Mouse (Mus musculus) heart, adult 2 months (tissue): ENCODE data around the gene Cacna2d1. TPM values are rescaled to one million over a fixed set of nuclear protein-coding genes. Genes with fewer than 3 reads are reported as not detected.

Source experiments
- DNase-seq, 2 experiments: peaks; one replicate each; pipeline ENCODE4 v3.0.0; 2021
- H3K27ac ChIP-seq: fragments of 200-600 bp; 2 replicates; pipeline ENCODE4 v1.8.1; 2022
- H3K27me3 ChIP-seq: fragments of 200-500 bp; 2 replicates; pipeline ENCODE4 v1.6.1; 2012; ENCODE audit warnings: mild to moderate bottlenecking, low read length, inconsistent platforms, mixed read lengths; ENCODE audit not compliant: control insufficient read depth, insufficient read depth
- H3K36me3 ChIP-seq: fragments of 200-500 bp; 2 replicates; pipeline ENCODE4 v1.6.1; 2012; ENCODE audit warnings: low read length, inconsistent platforms; ENCODE audit not compliant: control insufficient read depth, insufficient read depth
- H3K4me1 ChIP-seq: fragments of 200-500 bp; 2 replicates; pipeline ENCODE4 v1.6.1; 2011; ENCODE audit warnings: low read length; ENCODE audit not compliant: control insufficient read depth, insufficient read depth
- H3K4me3 ChIP-seq: fragments of 200-600 bp; 2 replicates; pipeline ENCODE4 v1.8.1; 2022
- H3K79me2 ChIP-seq: fragments of 200-500 bp; replicated peaks from 2 replicates; pipeline ENCODE4 v1.6.1; 2012; ENCODE audit warnings: mild to moderate bottlenecking, inconsistent platforms, low read length, moderate library complexity, mixed read lengths; ENCODE audit not compliant: control insufficient read depth, insufficient read depth
- H3K9ac ChIP-seq: fragments of 200-500 bp; 2 replicates; pipeline ENCODE4 v1.6.1; 2012; ENCODE audit warnings: low read depth, mild to moderate bottlenecking, control low read depth, inconsistent platforms, low read length, mixed read lengths
- CTCF ChIP-seq: fragments of 200-600 bp; IDR thresholded peaks from 2 replicates; pipeline ENCODE4 v1.8.1; 2022; ENCODE audit warnings: antibody characterized with exemption, mild to moderate bottlenecking, moderate library complexity
- EP300 ChIP-seq: fragments of 200-500 bp; IDR thresholded peaks from 2 replicates; pipeline ENCODE4 v1.6.1; 2011; ENCODE audit warnings: low read depth, low read length, control low read depth; ENCODE audit not compliant: insufficient read depth
- POLR2A ChIP-seq: fragments of 200-500 bp; IDR thresholded peaks from 2 replicates; pipeline ENCODE4 v1.6.1; 2011; ENCODE audit warnings: mild to moderate bottlenecking, low read depth, low read length, control low read depth; ENCODE audit not compliant: insufficient read depth
- WGBS: fragments of 180-500 bp; shearing (Covaris S2); methylation state at CpG from one replicate; pipeline ENCODE4 v1.1.7; 2018; 5-methylcytosine and 5-hydroxymethylcytosine counted together
- intact Hi-C: fragments of 180-260 bp; cut with DNase I; formaldehyde crosslinking; loops from one replicate; pipeline ENCODE4 v1.15.1; 2025
- polyA plus RNA-seq: library from polyadenylated mRNA; depleted of rRNA; stranded (reverse); fragments of >200 nt; gene quantifications from 2 replicates; pipeline ENCODE4 v1.2.3, GENCODE M21; 2012
- total RNA-seq, 2 experiments: library from RNA; stranded (reverse); gene quantifications; 2 replicates each; pipeline ENCODE4 v1.2.3; 2021

Gene Cacna2d1
- total and polyA plus RNA-seq, 3 experiments, result 26.8 to 90.3 (median 81.9) TPM

DNA sequence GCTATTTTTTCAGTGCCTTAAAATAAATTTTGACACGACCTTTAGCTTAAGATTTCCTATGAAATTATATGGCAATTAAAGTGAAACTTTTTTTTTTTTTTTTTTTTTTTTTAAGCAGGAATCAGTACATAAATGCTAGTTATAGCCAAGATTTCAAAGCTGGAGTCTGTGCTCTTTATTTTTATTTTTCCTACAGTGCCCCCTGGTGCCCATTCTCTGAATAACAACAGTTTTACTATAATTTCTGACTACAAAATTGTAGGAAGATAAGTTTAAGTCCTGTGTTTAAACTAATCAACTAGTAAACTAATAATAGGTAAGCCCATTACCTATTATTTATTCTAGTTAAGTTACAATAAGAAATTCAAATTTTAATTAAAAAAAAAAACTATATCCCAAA is 358.7 kb downstream of the Cacna2d1 start:
- H3K9ac ChIP-seq, result no peak overlapping the region
- 15% methylated on average over 1 of the region's 1 CpGs for WGBS
- H3K79me2 ChIP-seq, result no peaks in the 10 kb centered on the region
- H3K27ac ChIP-seq, result no peak overlapping the region
- DNase-seq, result no peak
- intact Hi-C loops, result loop anchor here (5.0 kb wide), 1 partner anchor 456 kb away; no protein-coding TSS in a partner anchor
- H3K4me1 ChIP-seq, result no peaks in the 10 kb centered on the region
- no peaks in the 10 kb centered on the region for H3K27me3 ChIP-seq
- TF ChIP-seq CTCF (peak; percentile 72), EP300 (no peak)
- no peaks in the 10 kb centered on the region for H3K36me3 ChIP-seq
- H3K4me3 ChIP-seq, result no peak overlapping the region

DNA sequence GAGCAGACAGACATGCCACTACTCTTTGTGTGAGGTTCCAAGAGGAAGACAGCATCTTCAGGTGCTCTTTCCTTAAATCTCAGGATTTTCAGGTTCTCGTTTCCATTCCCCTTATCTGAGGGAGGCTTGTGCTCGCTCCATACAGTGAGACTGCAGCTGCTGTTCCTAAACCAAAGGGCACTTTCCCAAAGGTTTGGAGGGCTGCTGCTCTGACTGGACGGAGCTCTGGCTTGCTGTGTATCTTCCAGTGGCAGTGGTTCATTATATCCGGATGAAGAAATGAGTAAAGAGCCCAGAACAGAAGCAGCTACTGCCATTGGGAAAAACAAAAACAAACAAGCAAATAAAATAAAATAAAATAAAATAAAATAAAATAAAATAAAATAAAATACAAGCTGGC is 359.3 kb downstream of the Cacna2d1 start:
- WGBS, result 59% methylated on average over 4 of the region's 4 CpGs
- no peaks in the 10 kb centered on the region for H3K27me3 ChIP-seq
- no peak for DNase-seq
- no peak overlapping the region for H3K27ac ChIP-seq
- no peaks in the 10 kb centered on the region for H3K79me2 ChIP-seq
- H3K36me3 ChIP-seq, result no peaks in the 10 kb centered on the region
- no peak overlapping the region for H3K4me3 ChIP-seq
- intact Hi-C loops, result loop anchor here (5.0 kb wide), 1 partner anchor 457 kb away; no protein-coding TSS in a partner anchor
- TF ChIP-seq EP300 (no peak), CTCF (no peak), POLR2A (no peak)
- H3K9ac ChIP-seq, result no peak overlapping the region
- H3K4me1 ChIP-seq, result no peaks in the 10 kb centered on the region

DNA sequence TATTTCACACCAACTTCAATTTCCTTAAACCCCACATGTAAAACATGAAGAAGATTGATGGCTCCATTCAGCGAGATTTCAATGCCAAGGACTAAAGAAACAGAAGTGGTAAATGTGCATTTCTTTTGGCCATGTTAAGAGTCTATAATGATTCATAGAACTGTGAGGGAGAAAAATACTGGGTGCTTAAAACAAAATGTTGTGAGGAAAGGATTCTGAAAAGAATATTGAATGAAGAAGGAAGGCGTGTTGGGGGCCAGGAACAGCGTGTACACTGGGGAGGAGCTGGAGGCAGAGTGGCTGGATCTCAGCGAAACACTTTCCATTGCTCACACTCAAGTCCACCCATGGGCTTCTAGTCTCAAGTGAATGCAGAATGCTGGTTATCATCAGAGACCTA is 360.2 kb downstream of the Cacna2d1 start:
- H3K27ac ChIP-seq, result no peak overlapping the region
- H3K79me2 ChIP-seq, result no peaks in the 10 kb centered on the region
- no peaks in the 10 kb centered on the region for H3K36me3 ChIP-seq
- 84% methylated on average over 4 of the region's 4 CpGs for WGBS
- H3K4me1 ChIP-seq, result no peaks in the 10 kb centered on the region
- DNase-seq, result no peak
- no peaks in the 10 kb centered on the region for H3K27me3 ChIP-seq
- intact Hi-C loops, result loop anchor here (5.0 kb wide), 1 partner anchor 457 kb away; no protein-coding TSS in a partner anchor
- TF ChIP-seq POLR2A, result no peak
- TF ChIP-seq EP300, result no peak
- no peak for TF ChIP-seq CTCF
- no peak overlapping the region for H3K9ac ChIP-seq
- no peak overlapping the region for H3K4me3 ChIP-seq

DNA sequence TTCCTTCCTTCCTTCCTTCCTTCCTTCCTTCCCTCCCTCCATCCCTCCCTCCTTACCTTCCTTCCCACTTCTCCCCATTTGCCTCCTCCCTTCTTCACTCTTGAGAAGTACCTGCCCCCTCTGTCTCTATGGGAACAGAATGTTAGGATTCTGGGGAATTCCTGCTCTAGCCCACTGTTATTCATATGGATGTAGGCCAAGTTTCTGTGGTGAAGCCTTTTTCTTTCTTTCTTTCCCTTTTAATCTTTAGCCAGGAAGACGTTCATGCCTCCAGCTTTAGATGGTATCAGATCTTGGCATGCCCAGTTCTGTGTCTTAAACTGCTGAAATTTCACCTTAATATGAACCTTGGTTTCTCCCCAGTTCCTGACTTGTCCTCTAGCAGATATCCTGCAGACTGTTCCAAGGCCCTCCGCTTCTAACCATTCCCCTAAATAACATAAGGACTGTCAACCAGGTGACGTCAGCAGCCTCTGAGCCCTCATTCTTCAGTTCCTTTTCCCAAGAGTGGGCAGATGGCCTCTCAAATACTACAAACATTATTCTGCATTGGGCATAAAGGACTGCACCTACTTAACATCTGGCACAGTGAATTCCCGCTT is 362.8 kb downstream of the Cacna2d1 start:
- no peaks in the 10 kb centered on the region for H3K79me2 ChIP-seq
- TF ChIP-seq EP300, result no peak
- TF ChIP-seq CTCF, result no peak
- no peak for TF ChIP-seq POLR2A
- H3K9ac ChIP-seq, result no peak overlapping the region
- no peaks in the 10 kb centered on the region for H3K27me3 ChIP-seq
- no peak overlapping the region for H3K27ac ChIP-seq
- DNase-seq, result no peak
- H3K4me3 ChIP-seq, result no peak overlapping the region
- no peaks in the 10 kb centered on the region for H3K36me3 ChIP-seq
- H3K4me1 ChIP-seq, result no peaks in the 10 kb centered on the region
- 76% methylated on average over 4 of the region's 4 CpGs for WGBS
- intact Hi-C loops, result no loop called here

DNA sequence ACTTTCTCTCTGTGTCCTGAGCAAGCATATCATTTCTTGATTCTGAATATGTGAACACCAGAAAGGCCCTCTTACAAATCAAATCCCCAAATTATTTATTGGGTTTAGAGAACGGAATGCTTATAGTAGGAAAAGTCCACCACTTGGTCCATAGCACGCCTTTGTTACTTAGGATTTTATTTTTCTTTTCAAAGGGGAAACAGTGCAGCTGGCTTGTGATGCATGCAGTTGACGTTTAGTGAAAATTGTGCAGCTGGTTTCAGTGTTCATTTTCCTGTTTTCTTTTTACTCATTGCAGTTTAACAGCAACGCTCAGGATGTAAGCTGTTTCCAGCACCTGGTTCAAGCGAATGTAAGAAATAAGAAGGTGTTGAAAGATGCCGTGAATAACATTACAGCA is 365.1 kb downstream of the Cacna2d1 start:
- no peak for TF ChIP-seq POLR2A
- TF ChIP-seq CTCF, result no peak
- no peak for TF ChIP-seq EP300
- 63% methylated on average over 6 of the region's 6 CpGs for WGBS

DNA sequence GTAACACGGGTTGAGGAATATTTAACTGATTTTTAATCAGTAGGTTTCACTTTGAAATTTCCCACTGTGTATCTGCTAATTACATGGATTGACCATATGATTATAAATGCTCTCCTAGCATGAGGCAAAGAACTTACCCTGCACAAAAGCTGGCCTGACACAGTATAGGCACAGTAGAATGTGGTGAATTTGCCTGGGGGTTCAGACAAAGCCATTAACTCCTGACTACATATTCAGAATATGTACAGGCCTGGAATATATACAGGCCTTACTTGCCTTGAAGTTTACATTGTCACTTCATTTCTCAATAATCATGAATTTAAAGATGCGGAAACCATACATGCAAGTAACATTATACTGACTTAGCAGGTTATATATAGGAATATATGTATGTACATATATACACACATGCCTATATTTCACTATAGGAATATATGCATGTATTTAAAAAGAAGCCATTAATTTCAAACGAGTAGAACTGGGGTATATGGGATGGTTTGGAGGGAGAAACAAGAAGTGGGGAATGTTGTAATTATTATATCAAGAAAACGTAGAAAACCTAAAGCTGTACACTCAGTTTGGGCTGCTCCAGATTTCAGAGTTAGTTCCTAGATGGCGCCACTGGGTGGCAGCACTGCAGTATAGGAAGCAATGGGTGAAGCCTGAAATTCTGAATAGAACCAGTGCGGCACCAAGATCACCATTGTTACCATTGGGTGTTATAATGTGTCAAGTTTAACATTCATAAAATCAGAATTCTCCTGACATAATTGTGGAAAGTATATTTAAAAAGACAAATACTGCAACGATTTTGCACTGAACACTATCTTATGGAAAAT is 374.9 kb downstream of the Cacna2d1 start:
- 36% methylated on average over 7 of the region's 7 CpGs for WGBS
- Histone ChIP-seq H3K4me1 (no peaks in the 10 kb centered on the region), H3K79me2 (no peaks in the 10 kb centered on the region), H3K27me3 (no peaks in the 10 kb centered on the region), H3K36me3 (no peaks in the 10 kb centered on the region), H3K9ac (no peak overlapping the region), H3K27ac (no peak overlapping the region), H3K4me3 (no peak overlapping the region)
- intact Hi-C loops, result loop anchor here (1.0 kb wide), 1 partner anchor 560 kb away; no protein-coding TSS in a partner anchor
- TF ChIP-seq EP300, result no peak
- peak; percentile 90 for TF ChIP-seq CTCF
- DNase-seq, result peak; percentile 34 to 69

More for the DNA sequence above, 365.1 kb downstream of the Cacna2d1 start:
- no peaks in the 10 kb centered on the region for H3K27me3 ChIP-seq
- no peak overlapping the region for H3K27ac ChIP-seq
- intact Hi-C loops, result no loop called here
- no peaks in the 10 kb centered on the region for H3K4me1 ChIP-seq
- H3K79me2 ChIP-seq, result no peaks in the 10 kb centered on the region
- no peak overlapping the region for H3K9ac ChIP-seq
- H3K36me3 ChIP-seq, result no peaks in the 10 kb centered on the region
- DNase-seq, result no peak
- no peak overlapping the region for H3K4me3 ChIP-seq
